Comparison of ENCODE assay signal across 24 mouse cellular contexts in genomic region chr14:60446037-60446436, GRCm38 (mm10).
DNase-seq lines count a peak whose midpoint lies in the region; ATAC-seq and TF ChIP-seq lines count a peak whose summit lies in the region.
"Had no signal": no experiment of that assay in that cellular context is flagged by ENCODE, and none has a peak within 500 bp of the region (broad histone marks: within the 10 kb centered on the region; RNA-seq: fewer than 3 reads in every experiment).

No protein-coding gene starts in this region.

- H3K4me1 ChIP-seq in forebrain, embryonic 10.5 days = peaks cover 54% of the 10 kb centered on the region
- H3K4me1 ChIP-seq in forebrain, embryonic 16.5 days (replicated peaks; ENCODE audit: control insufficient read depth, insufficient read depth, low read length) = peaks cover 8% of the 10 kb centered on the region
- H3K4me1 ChIP-seq in hindbrain, postnatal 0 days (ENCODE audit: insufficient read depth, low read length) = no peaks in the 10 kb centered on the region
- H3K4me1 ChIP-seq in hindbrain, embryonic 13.5 days (replicated peaks) = no peaks in the 10 kb centered on the region
- H3K4me1 ChIP-seq in midbrain, embryonic 11.5 days (ENCODE audit: control insufficient read depth, insufficient read depth, low read length) = no peaks in the 10 kb centered on the region
- no peaks in the 10 kb centered on the region for H3K4me1 ChIP-seq in midbrain, embryonic 14.5 days (ENCODE audit: control insufficient read depth, insufficient read depth, low read length)
- H3K4me1 ChIP-seq: heart, embryonic 15.5 days; hindbrain, embryonic 15.5 days had no signal

- 73% methylated on average over 6 of the region's 6 CpGs for WGBS in forebrain, embryonic 10.5 days
- 43% methylated on average over 6 of the region's 6 CpGs for WGBS in forebrain, embryonic 16.5 days
- 58% methylated on average over 6 of the region's 6 CpGs for WGBS in hindbrain, postnatal 0 days
- 69% methylated on average over 6 of the region's 6 CpGs for WGBS in hindbrain, embryonic 13.5 days
- 60% methylated on average over 6 of the region's 6 CpGs for WGBS in midbrain, embryonic 11.5 days
- WGBS in midbrain, embryonic 14.5 days = 56% methylated on average over 6 of the region's 6 CpGs

- H3K9ac ChIP-seq in forebrain, embryonic 16.5 days (replicated peaks; ENCODE audit: low read depth, low read length) = no peak overlapping the region
- H3K9ac ChIP-seq in hindbrain, postnatal 0 days (replicated peaks; ENCODE audit: low read length) = no peak overlapping the region
- H3K9ac ChIP-seq in hindbrain, embryonic 13.5 days = no peak overlapping the region
- H3K9ac ChIP-seq in midbrain, embryonic 11.5 days (ENCODE audit: low read length) = no peak overlapping the region
- no peak overlapping the region for H3K9ac ChIP-seq in midbrain, embryonic 14.5 days (replicated peaks; ENCODE audit: low read length)
- H3K9ac ChIP-seq: embryonic facial prominence, embryonic 13.5 days; heart, embryonic 15.5 days; hindbrain, embryonic 15.5 days had no signal

- 0 out of 2 replicates have a peak overlapping the region, but pooled peaks have one; percentile 1 for H3K27ac ChIP-seq in forebrain, embryonic 10.5 days
- no peak overlapping the region for H3K27ac ChIP-seq in forebrain, embryonic 16.5 days (ENCODE audit: low read length)
- H3K27ac ChIP-seq in hindbrain, postnatal 0 days = no peak overlapping the region
- H3K27ac ChIP-seq in hindbrain, embryonic 13.5 days = no peak overlapping the region
- no peak overlapping the region for H3K27ac ChIP-seq in midbrain, embryonic 11.5 days (ENCODE audit: low read depth, low read length)
- H3K27ac ChIP-seq in midbrain, embryonic 14.5 days (replicated peaks; ENCODE audit: low read depth, low read length) = no peak overlapping the region
- H3K27ac ChIP-seq: embryonic facial prominence, embryonic 13.5 days; heart, adult 2 months; heart, embryonic 15.5 days; hindbrain, embryonic 10.5 days; hindbrain, embryonic 15.5 days had no signal

- no peak for TF ChIP-seq CTCF in hindbrain, postnatal 0 days (IDR thresholded peaks at IDR 0.05; ENCODE audit: low read depth)

- no peak for DNase-seq in forebrain, embryonic 10.5 days (ENCODE audit: extremely low spot score, low spot score)
- peak; percentile 18 for DNase-seq in hindbrain, postnatal 0 days (ENCODE audit: low spot score)
- peak; percentile 64 for DNase-seq in midbrain, embryonic 11.5 days (ENCODE audit: low spot score, missing footprints)
- DNase-seq in midbrain, embryonic 14.5 days = no peak
- peak; percentile 68 for DNase-seq in retina, embryonic 14.5 days (ENCODE audit: low spot score)
- no peak for DNase-seq in thymus, postnatal 25 days
- DNase-seq: adrenal gland, postnatal 25 days; cerebellum, adult 2 months; cerebellum, postnatal 10 days; gastrocnemius, postnatal 10 days; heart, adult 2 months; heart, postnatal 14 days; kidney, adult 18-20 months had no signal

- no peak for ATAC-seq in forebrain, embryonic 16.5 days
- ATAC-seq in hindbrain, postnatal 0 days = no peak
- ATAC-seq in hindbrain, embryonic 13.5 days (ENCODE audit: low FRiP score) = no peak
- no peak for ATAC-seq in midbrain, embryonic 11.5 days (ENCODE audit: low FRiP score)
- ATAC-seq in midbrain, embryonic 14.5 days (ENCODE audit: low FRiP score, low TSS enrichment) = no peak
- ATAC-seq: activated CD4-positive, CD25-positive, alpha-beta regulatory T cell, adult 4 months; inflammation-experienced regulatory T-cells, adult 6 months; Patski had no signal

- peaks cover 4% of the 10 kb centered on the region; the same call in 1 of the 2 replicates for H3K9me3 ChIP-seq in forebrain, embryonic 10.5 days
- H3K9me3 ChIP-seq in forebrain, embryonic 16.5 days (ENCODE audit: control insufficient read depth, low read length) = no peaks in the 10 kb centered on the region
- H3K9me3 ChIP-seq in hindbrain, postnatal 0 days (ENCODE audit: low read length) = no peaks in the 10 kb centered on the region
- H3K9me3 ChIP-seq in hindbrain, embryonic 13.5 days = no peaks in the 10 kb centered on the region
- no peaks in the 10 kb centered on the region for H3K9me3 ChIP-seq in midbrain, embryonic 11.5 days (ENCODE audit: control insufficient read depth, low read length)
- H3K9me3 ChIP-seq in midbrain, embryonic 14.5 days (ENCODE audit: control insufficient read depth, low read length) = no peaks in the 10 kb centered on the region
- H3K9me3 ChIP-seq: embryonic facial prominence, embryonic 13.5 days; heart, embryonic 15.5 days; hindbrain, embryonic 10.5 days; hindbrain, embryonic 15.5 days had no signal

- H3K4me3 ChIP-seq in forebrain, embryonic 10.5 days = no peak overlapping the region
- no peak overlapping the region for H3K4me3 ChIP-seq in forebrain, embryonic 16.5 days (replicated peaks; ENCODE audit: low read length)
- H3K4me3 ChIP-seq in hindbrain, postnatal 0 days (ENCODE audit: low read length) = no peak overlapping the region
- H3K4me3 ChIP-seq in hindbrain, embryonic 13.5 days = no peak overlapping the region
- no peak overlapping the region for H3K4me3 ChIP-seq in midbrain, embryonic 11.5 days (ENCODE audit: low read depth, low read length)
- no peak overlapping the region for H3K4me3 ChIP-seq in midbrain, embryonic 14.5 days (replicated peaks; ENCODE audit: low read depth, low read length)
- H3K4me3 ChIP-seq: embryonic facial prominence, embryonic 13.5 days; heart, adult 2 months; heart, embryonic 15.5 days; hindbrain, embryonic 10.5 days; hindbrain, embryonic 15.5 days had no signal

- no peak overlapping the region for H3K4me2 ChIP-seq in forebrain, embryonic 16.5 days (ENCODE audit: low read length)
- H3K4me2 ChIP-seq in hindbrain, postnatal 0 days (ENCODE audit: low read depth, low read length) = no peak overlapping the region
- H3K4me2 ChIP-seq in hindbrain, embryonic 13.5 days = no peak overlapping the region
- H3K4me2 ChIP-seq in midbrain, embryonic 11.5 days = no peak overlapping the region
- H3K4me2 ChIP-seq in midbrain, embryonic 14.5 days (ENCODE audit: low read length) = no peak overlapping the region
- H3K4me2 ChIP-seq: embryonic facial prominence, embryonic 13.5 days; heart, embryonic 11.5 days; heart, embryonic 15.5 days; hindbrain, embryonic 15.5 days had no signal

- no peaks in the 10 kb centered on the region for H3K36me3 ChIP-seq in forebrain, embryonic 10.5 days (replicated peaks)
- no peaks in the 10 kb centered on the region for H3K36me3 ChIP-seq in forebrain, embryonic 16.5 days (ENCODE audit: control insufficient read depth, insufficient read depth)
- no peaks in the 10 kb centered on the region for H3K36me3 ChIP-seq in hindbrain, postnatal 0 days (ENCODE audit: insufficient read depth, low read length)
- H3K36me3 ChIP-seq in hindbrain, embryonic 13.5 days = no peaks in the 10 kb centered on the region
- no peaks in the 10 kb centered on the region for H3K36me3 ChIP-seq in midbrain, embryonic 11.5 days (ENCODE audit: control insufficient read depth, insufficient read depth, low read length)
- no peaks in the 10 kb centered on the region for H3K36me3 ChIP-seq in midbrain, embryonic 14.5 days (ENCODE audit: control insufficient read depth, insufficient read depth, low read length)
- H3K36me3 ChIP-seq: embryonic facial prominence, embryonic 13.5 days; heart, embryonic 15.5 days; hindbrain, embryonic 10.5 days; hindbrain, embryonic 15.5 days had no signal

- H3K27me3 ChIP-seq in forebrain, embryonic 10.5 days (ENCODE audit: poor library complexity, severe bottlenecking) = no peaks in the 10 kb centered on the region
- no peaks in the 10 kb centered on the region for H3K27me3 ChIP-seq in forebrain, embryonic 16.5 days (replicated peaks; ENCODE audit: control insufficient read depth, insufficient read depth, low read length)
- no peaks in the 10 kb centered on the region for H3K27me3 ChIP-seq in hindbrain, postnatal 0 days (ENCODE audit: insufficient read depth, low read length)
- no peaks in the 10 kb centered on the region for H3K27me3 ChIP-seq in hindbrain, embryonic 13.5 days
- H3K27me3 ChIP-seq in midbrain, embryonic 11.5 days (ENCODE audit: control insufficient read depth, insufficient read depth, low read length) = no peaks in the 10 kb centered on the region
- no peaks in the 10 kb centered on the region for H3K27me3 ChIP-seq in midbrain, embryonic 14.5 days (ENCODE audit: control insufficient read depth, insufficient read depth, low read length)
- H3K27me3 ChIP-seq: CH12.LX; embryonic facial prominence, embryonic 13.5 days; heart, embryonic 15.5 days; hindbrain, embryonic 15.5 days had no signal

Comparison
In these comparisons a context has a peak if more than half of its experiments do, and no peak if none do; other contexts are left out.
1. DNase-seq: peak in hindbrain, postnatal 0 days (single experiment), midbrain, embryonic 11.5 days (single experiment) and retina, embryonic 14.5 days (single experiment); none in forebrain, embryonic 10.5 days (single experiment), midbrain, embryonic 14.5 days (single experiment) and thymus, postnatal 25 days (single experiment).